Mouse (Mus musculus) G1E (cell line): ENCODE measurements around the gene Atp2a1. TPM values are rescaled to one million over a fixed set of nuclear protein-coding genes. Genes with fewer than 3 reads are reported as not detected.

Source experiments
- ATAC-seq: 2 replicates; pipeline ENCODE4 v1.8.0; 2016; ENCODE audit warnings: mild to moderate bottlenecking; ENCODE audit not compliant: insufficient number of reproducible peaks, poor library complexity, low FRiP score, severe bottlenecking; ENCODE audit errors: extremely low read depth
- DNase-seq: peaks from one replicate; pipeline ENCODE4 v3.0.0; 2012; ENCODE audit warnings: low spot score
- H3K27me3 ChIP-seq: 2 replicates; pipeline ENCODE4 v1.6.1; 2012; ENCODE audit warnings: mild to moderate bottlenecking, low read length, inconsistent platforms; ENCODE audit not compliant: insufficient read depth
- H3K36me3 ChIP-seq: replicated peaks from 2 replicates; pipeline ENCODE3; 2012; ENCODE audit warnings: mild to moderate bottlenecking, inconsistent platforms
- H3K4me1 ChIP-seq: 2 replicates; pipeline ENCODE4 v1.6.1; 2012; ENCODE audit warnings: low read depth, low read length, inconsistent platforms, mixed read lengths; ENCODE audit not compliant: insufficient read depth
- H3K4me3 ChIP-seq: 2 replicates; pipeline ENCODE4 v1.5.1; 2012; ENCODE audit warnings: low read depth, mild to moderate bottlenecking, inconsistent platforms, low read length, moderate library complexity, mixed read lengths
- H3K9me3 ChIP-seq: replicated peaks from 2 replicates; pipeline ENCODE4 v1.6.1; 2012; ENCODE audit warnings: inconsistent platforms
- CTCF ChIP-seq: IDR thresholded peaks from 2 replicates; pipeline ENCODE4 v1.5.1; 2012; ENCODE audit warnings: low read depth, low read length, inconsistent platforms, mixed read lengths
- GATA1 ChIP-seq: IDR thresholded peaks from 2 replicates; pipeline ENCODE4 v1.6.1; 2012; ENCODE audit warnings: borderline replicate concordance, low read length, inconsistent platforms, mixed read lengths
- GATA2 ChIP-seq: IDR thresholded peaks from 2 replicates; pipeline ENCODE4 v1.6.1; 2012; ENCODE audit warnings: low read depth, low read length, inconsistent platforms, borderline replicate concordance
- POLR2AphosphoS5 ChIP-seq: IDR thresholded peaks from 2 replicates; pipeline ENCODE4 v1.6.1; 2012; ENCODE audit warnings: low read depth, low read length, inconsistent platforms; ENCODE audit not compliant: insufficient replicate concordance
- TAL1 ChIP-seq: conservative IDR thresholded peaks from 2 replicates; pipeline ENCODE4 v1.6.1; 2012; ENCODE audit warnings: low read depth, low read length, inconsistent platforms, mixed read lengths
- polyA plus RNA-seq: library from polyadenylated mRNA; stranded (reverse); fragments of >175 nt; gene quantifications from 2 replicates; pipeline ENCODE4 v1.2.3, GENCODE M21; 2012
- total RNA-seq, 2 experiments: library from RNA; stranded (forward) in 1 of 2; stranded (reverse) in 1 of 2; fragments of 200-1000 nt in 1 of 2; fragments of >200 nt in 1 of 2; fragmentation: Nextera tagmentation in 1 of 2; gene quantifications; 2 replicates each; pipeline ENCODE4 v1.2.3; 2014 to 2017

The Atp2a1 gene
- total and polyA plus RNA-seq, 3 experiments, result 0.02 TPM; not detected in 2

- DNase-seq (peak; percentile 50), ATAC-seq (no peak)
- peaks cover 46% of the 10 kb centered on the region for H3K36me3 ChIP-seq
- TF ChIP-seq GATA2 (no peak), POLR2AphosphoS5 (no peak), GATA1 (no peak), TAL1 (no peak), CTCF (no peak)
- H3K4me3 ChIP-seq, result no peak overlapping the region; the same call in 1 of the 2 replicates
- H3K4me1 ChIP-seq, result peaks cover 43% of the 10 kb centered on the region
- peaks cover 24% of the 10 kb centered on the region for H3K27me3 ChIP-seq
- H3K9me3 ChIP-seq, result no peaks in the 10 kb centered on the region
These were observed 1.2 kb upstream of the Atp2a1 start for GRCm38 (mm10) chr7:126464121-126464520.

- no peak for ATAC-seq
- TF ChIP-seq GATA1, result no peak
- no peaks in the 10 kb centered on the region for H3K9me3 ChIP-seq
- peaks cover 40% of the 10 kb centered on the region for H3K36me3 ChIP-seq
- peaks cover 29% of the 10 kb centered on the region for H3K27me3 ChIP-seq
- no peak overlapping the region for H3K4me3 ChIP-seq
- no peak for DNase-seq
- H3K4me1 ChIP-seq, result peaks cover 43% of the 10 kb centered on the region
These were observed 639 bp upstream of the Atp2a1 start for GRCm38 (mm10) chr7:126463547-126463946.

GRCm38 (mm10) chr7:126461626-126462025 lies 1.3 kb downstream of the Atp2a1 start:
- Histone ChIP-seq H3K36me3 (peaks cover 21% of the 10 kb centered on the region), H3K4me1 (peaks cover 33% of the 10 kb centered on the region), H3K4me3 (no peak overlapping the region), H3K27me3 (peaks cover 49% of the 10 kb centered on the region), H3K9me3 (no peaks in the 10 kb centered on the region)
- no peak for TF ChIP-seq GATA1
- TF ChIP-seq CTCF, result no peak
- no peak for TF ChIP-seq POLR2AphosphoS5
- no peak for TF ChIP-seq TAL1
- TF ChIP-seq GATA2, result no peak
- ATAC-seq, result no peak
- DNase-seq, result no peak

- H3K4me3 ChIP-seq, result no peak overlapping the region
- H3K36me3 ChIP-seq, result peaks cover 13% of the 10 kb centered on the region
- peaks cover 57% of the 10 kb centered on the region for H3K27me3 ChIP-seq
- ATAC-seq, result no peak
- peaks cover 25% of the 10 kb centered on the region for H3K4me1 ChIP-seq
- H3K9me3 ChIP-seq, result no peaks in the 10 kb centered on the region
- no peak for DNase-seq
- TF ChIP-seq POLR2AphosphoS5 (no peak), GATA2 (no peak), TAL1 (no peak), GATA1 (no peak), CTCF (no peak)
These were observed 2.1 kb downstream of the Atp2a1 start for GRCm38 (mm10) chr7:126460623-126461399.

GRCm38 (mm10) chr7:126458844-126459618 lies 3.9 kb downstream of the Atp2a1 start:
- H3K4me1 ChIP-seq, result peaks cover 9% of the 10 kb centered on the region
- no peak for DNase-seq
- TF ChIP-seq GATA1 (no peak), POLR2AphosphoS5 (no peak), GATA2 (no peak), TAL1 (no peak), CTCF (no peak)
- peaks cover 62% of the 10 kb centered on the region for H3K27me3 ChIP-seq
- no peaks in the 10 kb centered on the region for H3K9me3 ChIP-seq
- H3K36me3 ChIP-seq, result no peaks in the 10 kb centered on the region
- H3K4me3 ChIP-seq, result no peak overlapping the region
- ATAC-seq, result no peak

DNA sequence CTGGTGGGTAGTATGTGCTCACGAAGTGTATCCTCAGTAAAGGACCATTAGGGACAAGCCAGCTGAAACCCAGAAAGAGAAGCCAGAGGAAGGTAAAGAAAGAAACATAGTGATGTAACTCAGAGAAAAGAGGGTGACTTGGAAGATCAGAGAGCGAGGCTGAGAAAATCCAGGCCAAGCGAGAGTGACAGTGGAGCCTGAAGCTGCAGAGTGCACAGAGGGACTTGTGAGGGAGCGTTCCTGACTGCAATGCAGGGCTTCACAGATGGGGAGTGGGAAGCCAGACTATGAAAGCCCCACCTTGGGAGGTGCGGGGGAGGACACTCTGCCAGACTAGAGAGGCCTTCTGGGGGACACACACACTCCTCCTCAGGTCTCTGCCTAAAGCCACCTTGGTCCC lies 4.7 kb downstream of the Atp2a1 start:
- no peak for TF ChIP-seq CTCF
- no peak for TF ChIP-seq GATA1
- no peak for TF ChIP-seq GATA2
- no peak for TF ChIP-seq TAL1
- no peak for TF ChIP-seq POLR2AphosphoS5
- no peaks in the 10 kb centered on the region for H3K9me3 ChIP-seq
- peaks cover under 1% of the 10 kb centered on the region; the same call in 1 of the 2 replicates for H3K4me1 ChIP-seq
- no peak for DNase-seq
- peaks cover 67% of the 10 kb centered on the region for H3K27me3 ChIP-seq
- ATAC-seq, result no peak
- no peak overlapping the region for H3K4me3 ChIP-seq
- H3K36me3 ChIP-seq, result no peaks in the 10 kb centered on the region
